Mouse (Mus musculus): ENCODE data around the gene Stap2. TPM values are rescaled to one million over a fixed set of nuclear protein-coding genes. Genes with fewer than 3 reads are reported as not detected.

Gene Stap2
- total and polyA plus RNA-seq, 2 experiments from 2014 or later: 2.2 to 4.3 TPM

DNA sequence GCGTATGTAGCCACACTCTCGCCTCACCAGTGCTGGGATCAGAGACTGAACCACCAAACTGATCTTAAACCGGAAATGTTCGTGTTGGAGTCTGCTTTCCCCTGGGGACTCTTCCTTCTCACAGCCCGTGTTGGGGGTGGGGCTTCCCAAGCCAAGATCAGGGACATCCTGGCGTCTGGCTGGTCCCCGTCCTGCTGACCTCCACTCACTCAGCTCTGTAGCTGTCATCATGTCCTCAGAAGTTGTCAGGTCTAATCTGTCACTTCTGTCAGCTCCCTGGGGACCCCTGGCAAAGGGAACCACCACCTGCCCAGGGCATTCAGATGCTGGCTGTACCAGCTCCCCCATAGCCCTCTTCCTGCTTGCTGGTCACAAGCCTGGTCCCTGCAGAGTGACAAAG, 37.2 kb downstream of the Stap2 start:
- no peak for TF ChIP-seq CTCF (IDR thresholded peaks at IDR 0.05; ENCODE audit: low read depth)
- DNase-seq (no peak), ATAC-seq (no peak)
- Histone ChIP-seq H3K4me2 (ENCODE audit: low read depth) (no peak overlapping the region), H3K27ac (ENCODE audit: low read depth, low read length) (no peak overlapping the region), H3K4me1 (ENCODE audit: insufficient read depth) (peaks cover 13% of the 10 kb centered on the region), H3K4me3 (ENCODE audit: low read depth, low read length) (no peak overlapping the region), H3K9me3 (ENCODE audit: low read length) (no peaks in the 10 kb centered on the region), H3K27me3 (ENCODE audit: insufficient read depth, low read length) (no peaks in the 10 kb centered on the region), H3K9ac (no peak overlapping the region), H3K36me3 (ENCODE audit: insufficient read depth) (peaks cover 41% of the 10 kb centered on the region)
- 73% methylated on average over 7 of the region's 7 CpGs for WGBS

DNA sequence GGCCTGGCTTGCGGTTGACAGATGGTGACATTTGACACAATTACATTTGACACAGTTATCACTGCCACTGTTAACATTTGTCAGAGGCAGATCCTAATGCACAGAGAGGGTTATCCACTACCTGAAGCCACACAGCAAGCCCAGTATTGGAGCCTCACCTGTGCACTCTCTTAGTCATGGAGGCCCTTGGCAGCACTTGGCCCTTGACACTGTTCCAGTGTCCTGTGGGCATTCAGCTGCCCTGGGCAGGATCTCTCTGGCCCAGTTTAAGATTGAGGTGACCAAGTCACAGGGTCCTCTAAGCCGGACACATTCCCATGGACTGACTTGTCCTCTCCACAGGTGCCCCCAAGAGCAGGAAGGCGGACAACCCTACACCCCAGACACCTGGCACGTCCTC, 38.2 kb downstream of the Stap2 start:
- TF ChIP-seq CTCF (IDR thresholded peaks at IDR 0.05; ENCODE audit: low read depth): no peak
- H3K9ac ChIP-seq: no peak overlapping the region
- peaks cover 43% of the 10 kb centered on the region for H3K36me3 ChIP-seq (ENCODE audit: insufficient read depth)
- WGBS: 93% methylated on average over 4 of the region's 4 CpGs
- no peak overlapping the region for H3K4me2 ChIP-seq (ENCODE audit: low read depth)
- no peak overlapping the region for H3K27ac ChIP-seq (ENCODE audit: low read depth, low read length)
- no peak for ATAC-seq
- no peaks in the 10 kb centered on the region for H3K27me3 ChIP-seq (ENCODE audit: insufficient read depth, low read length)
- DNase-seq: no peak
- H3K4me1 ChIP-seq (ENCODE audit: insufficient read depth): peaks cover 13% of the 10 kb centered on the region
- H3K9me3 ChIP-seq (ENCODE audit: low read length): no peaks in the 10 kb centered on the region
- no peak overlapping the region for H3K4me3 ChIP-seq (ENCODE audit: low read depth, low read length)

DNA sequence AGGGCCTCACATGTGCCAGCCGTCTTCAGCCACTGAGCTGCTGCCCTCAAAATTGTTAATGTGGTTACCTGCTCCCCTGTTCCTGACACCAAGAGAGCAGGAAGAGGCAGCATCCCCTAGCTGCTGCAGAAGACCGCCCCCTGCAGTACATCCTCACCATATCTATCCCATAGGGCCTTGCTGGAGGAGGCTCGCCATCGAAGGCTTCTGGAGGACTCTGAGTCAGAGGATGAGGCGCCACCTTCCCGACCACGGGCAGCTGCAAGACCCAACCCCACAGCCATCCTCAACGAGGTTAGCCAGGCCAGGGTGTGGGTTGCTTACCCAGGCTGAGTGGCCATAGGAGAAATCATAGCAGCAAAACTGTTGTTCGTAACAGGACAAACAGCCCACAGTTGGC, 40.4 kb downstream of the Stap2 start:
- TF ChIP-seq CTCF (IDR thresholded peaks at IDR 0.05; ENCODE audit: low read depth): 0 out of 2 replicates have a peak, but pooled peaks have one; percentile 15
- Histone ChIP-seq H3K4me2 (ENCODE audit: low read depth) (no peak overlapping the region), H3K9me3 (ENCODE audit: low read length) (no peaks in the 10 kb centered on the region), H3K4me3 (ENCODE audit: low read depth, low read length) (no peak overlapping the region), H3K4me1 (ENCODE audit: insufficient read depth) (peaks cover 5% of the 10 kb centered on the region), H3K27me3 (ENCODE audit: insufficient read depth, low read length) (no peaks in the 10 kb centered on the region), H3K36me3 (ENCODE audit: insufficient read depth) (peaks cover 55% of the 10 kb centered on the region), H3K9ac (no peak overlapping the region), H3K27ac (ENCODE audit: low read depth, low read length) (no peak overlapping the region)
- ATAC-seq (no peak), DNase-seq (no peak)
- 87% methylated on average over 9 of the region's 9 CpGs for WGBS

DNA sequence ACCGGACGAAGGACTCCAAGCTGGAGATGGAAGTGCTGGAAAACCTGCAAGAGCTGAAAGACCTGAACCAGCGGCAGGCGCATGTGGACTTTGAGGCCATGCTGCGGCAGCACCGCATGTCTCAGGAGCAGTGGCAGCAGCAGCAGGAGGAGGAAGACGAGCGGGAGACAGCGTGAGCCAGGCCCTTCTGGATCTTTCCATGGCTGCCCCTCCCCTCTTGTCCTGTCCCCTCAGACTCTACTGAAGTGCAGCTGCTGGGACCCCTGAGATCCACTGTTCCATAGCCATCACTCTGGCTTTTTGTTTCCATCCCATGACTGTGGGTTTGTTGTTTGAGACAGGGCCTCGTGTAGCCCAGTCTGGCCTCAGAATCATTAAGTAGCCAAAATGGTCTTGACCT, 40.9 kb downstream of the Stap2 start:
- Histone ChIP-seq H3K9ac (no peak overlapping the region), H3K36me3 (ENCODE audit: insufficient read depth) (peaks cover 55% of the 10 kb centered on the region), H3K27me3 (ENCODE audit: insufficient read depth, low read length) (no peaks in the 10 kb centered on the region), H3K4me1 (ENCODE audit: insufficient read depth) (peaks cover under 1% of the 10 kb centered on the region; the same call in 1 of the 2 replicates), H3K9me3 (ENCODE audit: low read length) (no peaks in the 10 kb centered on the region), H3K27ac (ENCODE audit: low read depth, low read length) (no peak overlapping the region), H3K4me3 (ENCODE audit: low read depth, low read length) (no peak overlapping the region), H3K4me2 (ENCODE audit: low read depth) (no peak overlapping the region)
- no peak for TF ChIP-seq CTCF (IDR thresholded peaks at IDR 0.05; ENCODE audit: low read depth)
- 94% methylated on average over 10 of the region's 10 CpGs for WGBS
- ATAC-seq (no peak), DNase-seq (no peak)

DNA sequence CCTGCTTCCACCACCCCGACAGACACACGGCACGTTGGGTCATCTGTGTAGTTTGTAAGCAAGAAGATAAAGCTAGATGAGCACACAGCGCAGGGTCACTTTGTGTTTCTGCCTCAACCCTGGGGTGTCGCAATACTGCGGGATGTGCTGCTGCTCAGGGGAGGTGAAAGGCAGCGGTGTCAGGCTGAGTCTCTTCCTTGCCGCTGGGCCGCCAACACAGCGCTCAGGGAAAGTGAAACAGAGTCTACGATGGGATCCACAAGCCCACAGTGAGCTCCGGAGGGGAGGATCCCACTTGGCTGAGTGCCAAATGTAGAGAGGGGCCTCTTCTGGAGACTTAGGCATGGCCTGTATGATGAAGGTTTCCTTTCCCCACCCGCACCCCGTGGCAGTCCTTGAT, 42.2 kb downstream of the Stap2 start:
- H3K36me3 ChIP-seq (ENCODE audit: insufficient read depth): peaks cover 55% of the 10 kb centered on the region
- no peak for DNase-seq

DNA sequence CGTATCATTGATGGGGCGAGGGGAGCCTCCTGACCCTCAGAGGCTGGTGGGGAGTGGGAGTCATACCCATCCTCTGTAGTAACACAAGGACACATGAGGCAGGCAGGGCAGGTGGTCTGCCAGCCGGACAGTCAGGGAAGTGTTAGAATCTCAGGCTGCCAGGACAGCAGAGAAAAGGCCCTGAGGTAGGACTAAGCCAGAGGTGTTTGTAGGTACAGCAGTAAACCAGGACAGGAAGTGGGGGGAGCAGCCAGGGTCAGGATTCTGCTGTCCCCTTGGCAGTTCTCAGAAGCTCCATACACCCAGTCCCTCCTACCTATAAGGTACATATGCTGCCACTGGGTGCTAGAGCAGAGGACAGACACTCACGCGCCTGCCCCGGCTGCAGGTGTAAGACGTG, 43.8 kb downstream of the Stap2 start:
- H3K27ac ChIP-seq (ENCODE audit: low read depth, low read length): no peak overlapping the region
- H3K4me2 ChIP-seq (ENCODE audit: low read depth): no peak overlapping the region

More for the DNA sequence above, 42.2 kb downstream of the Stap2 start:
- Histone ChIP-seq H3K27ac (ENCODE audit: low read depth, low read length) (no peak overlapping the region), H3K9ac (no peak overlapping the region), H3K27me3 (ENCODE audit: insufficient read depth, low read length) (no peaks in the 10 kb centered on the region), H3K4me2 (ENCODE audit: low read depth) (no peak overlapping the region), H3K4me1 (ENCODE audit: insufficient read depth) (peaks cover 5% of the 10 kb centered on the region; the same call in 1 of the 2 replicates), H3K9me3 (ENCODE audit: low read length) (no peaks in the 10 kb centered on the region), H3K4me3 (ENCODE audit: low read depth, low read length) (no peak overlapping the region)
- 79% methylated on average over 14 of the region's 14 CpGs for WGBS
- ATAC-seq: no peak
- TF ChIP-seq CTCF (IDR thresholded peaks at IDR 0.05; ENCODE audit: low read depth): no peak

DNA sequence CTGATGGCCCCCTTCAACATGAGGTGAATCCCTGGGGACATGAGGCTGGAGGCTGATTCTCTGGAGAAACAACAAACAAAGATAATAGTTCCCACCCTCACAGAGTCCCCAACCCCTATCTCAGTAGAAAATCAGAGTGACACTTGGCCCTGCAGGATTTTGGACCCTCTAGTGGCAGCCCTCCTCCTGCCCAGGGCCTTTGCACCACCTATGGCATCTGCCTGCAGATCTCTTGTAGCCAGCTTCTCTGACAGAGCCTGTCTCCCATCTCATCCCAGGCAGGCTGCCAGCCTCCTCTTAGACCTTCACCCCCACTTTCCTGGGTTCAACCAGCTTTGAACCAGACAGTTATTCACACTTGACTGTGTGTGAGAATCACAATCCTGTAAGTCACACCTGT, 44.6 kb downstream of the Stap2 start:
- H3K4me2 ChIP-seq (ENCODE audit: low read depth): no peak overlapping the region
- H3K9me3 ChIP-seq (ENCODE audit: low read length): no peaks in the 10 kb centered on the region
- ATAC-seq (no peak), DNase-seq (no peak)
- peaks cover 35% of the 10 kb centered on the region for H3K36me3 ChIP-seq (ENCODE audit: insufficient read depth)
- H3K9ac ChIP-seq: no peak overlapping the region
- no peak for TF ChIP-seq CTCF (IDR thresholded peaks at IDR 0.05; ENCODE audit: low read depth)
- no peaks in the 10 kb centered on the region for H3K27me3 ChIP-seq (ENCODE audit: insufficient read depth, low read length)
- peaks cover 12% of the 10 kb centered on the region for H3K4me1 ChIP-seq (ENCODE audit: insufficient read depth)
- no peak overlapping the region for H3K4me3 ChIP-seq (ENCODE audit: low read depth, low read length)
- H3K27ac ChIP-seq (ENCODE audit: low read depth, low read length): no peak overlapping the region

More for the DNA sequence above, 43.8 kb downstream of the Stap2 start:
- Histone ChIP-seq H3K9ac (no peak overlapping the region), H3K36me3 (ENCODE audit: insufficient read depth) (peaks cover 43% of the 10 kb centered on the region), H3K4me3 (ENCODE audit: low read depth, low read length) (no peak overlapping the region), H3K4me1 (ENCODE audit: insufficient read depth) (peaks cover 9% of the 10 kb centered on the region), H3K27me3 (ENCODE audit: insufficient read depth, low read length) (no peaks in the 10 kb centered on the region), H3K9me3 (ENCODE audit: low read length) (no peaks in the 10 kb centered on the region)
- no peak for TF ChIP-seq CTCF (IDR thresholded peaks at IDR 0.05; ENCODE audit: low read depth)
- no peak for ATAC-seq
- WGBS: 97% methylated on average over 7 of the region's 7 CpGs
- DNase-seq: no peak
